Mouse (Mus musculus): ENCODE data around the gene Polr2b.

GRCm38 (mm10) chr5:77393094-77393619 is 83.2 kb downstream of the Polr2b start:
- no peak for TF ChIP-seq CTCF (IDR thresholded peaks at IDR 0.05; ENCODE audit: control insufficient read depth, insufficient read depth, insufficient replicate concordance, low read depth, low read length)
- TF ChIP-seq POLR2A (IDR thresholded peaks at IDR 0.05; ENCODE audit: control insufficient read depth, low read depth, low read length) = no peak
